Mouse (Mus musculus): ENCODE data around the gene Tgoln1.

DNA sequence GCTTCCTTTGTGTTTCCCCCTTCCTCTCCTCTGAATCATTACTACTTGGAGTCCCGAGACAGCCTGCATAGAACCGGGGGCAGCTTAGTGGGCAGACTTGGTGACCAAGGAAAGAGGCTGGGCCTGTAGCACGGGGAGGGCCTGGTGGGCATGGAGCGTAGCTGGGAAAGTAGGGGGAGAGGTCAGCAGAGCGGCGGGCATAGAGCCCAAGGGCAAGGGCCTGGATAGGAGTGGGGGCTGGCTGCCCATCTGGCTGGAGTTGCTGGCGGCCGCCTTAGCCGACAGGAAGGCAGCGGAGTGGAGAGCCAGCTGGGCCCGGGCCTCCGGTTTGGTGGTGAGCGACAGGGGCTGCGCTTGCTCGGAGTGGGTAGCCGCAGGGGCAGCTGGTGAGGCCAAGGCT lies 10.5 kb upstream of the Tgoln1 start:
- TF ChIP-seq POLR2A (IDR thresholded peaks at IDR 0.05; ENCODE audit: extremely low read depth, insufficient read depth, low read length): no peak
- no peak for TF ChIP-seq CTCF (IDR thresholded peaks at IDR 0.05; ENCODE audit: low read depth, low read length)
